Comparison of ENCODE assay signal across 9 mouse cellular contexts in genomic region chr14:57093029-57093428, GRCm38 (mm10). TPM values are rescaled to one million over a fixed set of nuclear protein-coding genes. Genes with fewer than 3 reads are reported as not detected.
DNase-seq lines count a peak whose midpoint lies in the region; ATAC-seq and TF ChIP-seq lines count a peak whose summit lies in the region.
"Had no signal": no experiment of that assay in that cellular context is flagged by ENCODE, and none has a peak within 500 bp of the region (broad histone marks: within the 10 kb centered on the region; RNA-seq: fewer than 3 reads in every experiment).

No protein-coding gene starts in this region.

- no peak overlapping the region for H3K4me3 ChIP-seq in gastrocnemius, adult 2 months
- H3K4me3 ChIP-seq in embryonic facial prominence, embryonic 11.5 days (ENCODE audit: low read depth, low read length): no peak overlapping the region
- no peak overlapping the region for H3K4me3 ChIP-seq in midbrain, embryonic 16.5 days (ENCODE audit: low read depth, low read length)

- intact Hi-C loops in gastrocnemius, adult 2 months (cut with DNase I): loop anchor here (5.0 kb wide), 1 partner anchor 269 kb away; no protein-coding TSS in a partner anchor

- H3K4me2 ChIP-seq in embryonic facial prominence, embryonic 11.5 days (ENCODE audit: low read depth, low read length): no peak overlapping the region
- H3K4me2 ChIP-seq in midbrain, embryonic 16.5 days (ENCODE audit: low read length): no peak overlapping the region

- 14% methylated on average over 6 of the region's 8 CpGs for WGBS in embryonic facial prominence, embryonic 11.5 days
- WGBS in midbrain, embryonic 16.5 days: 7% methylated on average over 8 of the region's 8 CpGs

- no peak overlapping the region for H3K9ac ChIP-seq in embryonic facial prominence, embryonic 11.5 days (replicated peaks; ENCODE audit: low read length)
- H3K9ac ChIP-seq in midbrain, embryonic 16.5 days (ENCODE audit: low read depth, low read length): no peak overlapping the region

- H3K27ac ChIP-seq in gastrocnemius, adult 2 months: no peak overlapping the region
- no peak overlapping the region for H3K27ac ChIP-seq in embryonic facial prominence, embryonic 11.5 days (replicated peaks; ENCODE audit: low read depth, low read length)
- H3K27ac ChIP-seq in midbrain, embryonic 16.5 days (ENCODE audit: low read length): no peak overlapping the region

- no peaks in the 10 kb centered on the region for H3K36me3 ChIP-seq in embryonic facial prominence, embryonic 11.5 days (replicated peaks; ENCODE audit: control insufficient read depth, insufficient read depth, low read depth, low read length)
- no peaks in the 10 kb centered on the region for H3K36me3 ChIP-seq in midbrain, embryonic 16.5 days (ENCODE audit: control insufficient read depth, insufficient read depth, low read length)

- H3K27me3 ChIP-seq in embryonic facial prominence, embryonic 11.5 days (ENCODE audit: control insufficient read depth, insufficient read depth, low read length): no peaks in the 10 kb centered on the region
- no peaks in the 10 kb centered on the region for H3K27me3 ChIP-seq in midbrain, embryonic 16.5 days (ENCODE audit: control insufficient read depth, insufficient read depth, low read depth, low read length)

- H3K4me1 ChIP-seq in embryonic facial prominence, embryonic 11.5 days (ENCODE audit: control insufficient read depth, insufficient read depth, low read length): no peaks in the 10 kb centered on the region
- H3K4me1 ChIP-seq in midbrain, embryonic 16.5 days (ENCODE audit: control insufficient read depth, insufficient read depth, low read length): no peaks in the 10 kb centered on the region

- no peaks in the 10 kb centered on the region for H3K9me3 ChIP-seq in embryonic facial prominence, embryonic 11.5 days (replicated peaks; ENCODE audit: control insufficient read depth, low read length)
- no peaks in the 10 kb centered on the region for H3K9me3 ChIP-seq in midbrain, embryonic 16.5 days (replicated peaks; ENCODE audit: control insufficient read depth, low read length, poor library complexity, severe bottlenecking)

- no peak for DNase-seq in gastrocnemius, adult 2 months
- DNase-seq in gastrocnemius, adult 8-10 months (ENCODE audit: low spot score in 2 of 2): no peak
- DNase-seq in A20 (ENCODE audit: low read depth, low spot score): peak; percentile 64
- peak; percentile 61 for DNase-seq in embryonic facial prominence, embryonic 11.5 days (ENCODE audit: low spot score)
- peak; percentile 58 for DNase-seq in layer of hippocampus, adult 9-11 months
- peak; percentile 47 for DNase-seq in naive thymus-derived CD4-positive, alpha-beta T cell, adult 2 months (ENCODE audit: low read depth)

- TF ChIP-seq CTCF in gastrocnemius, adult 2 months (IDR thresholded peaks at IDR 0.05): peak; percentile 63

- peak; percentile 65 for ATAC-seq in activated CD4-positive, CD25-positive, alpha-beta regulatory T cell, adult 4 months
- no peak for ATAC-seq in embryonic facial prominence, embryonic 11.5 days (replicated peaks; ENCODE audit: insufficient number of reproducible peaks, low FRiP score, low TSS enrichment, low read depth)
- no peak for ATAC-seq in midbrain, embryonic 16.5 days

RNA-seq across cellular contexts. Expression of gene Gjb2, which starts 11.5 kb away (rescaled TPM):
- total RNA-seq in gastrocnemius, adult 2 months (2021): under 1 TPM in 1 of 2 experiments, not detected in 1; 0.28 TPM
- under 1 TPM in 3 of 4 experiments, not detected in 1; 0.16 to 0.46 (median 0.24) TPM for total RNA-seq in gastrocnemius, adult 8-10 months (2022)
- polyA plus RNA-seq in activated CD4-positive, CD25-positive, alpha-beta regulatory T cell, adult 4 months (2017; shearing (Covaris generic)): 1 to 10 TPM; 2.4 to 5.9 TPM
- polyA plus RNA-seq in embryonic facial prominence, embryonic 11.5 days (2014; fragmentation: Nextera tagmentation; extraction: Ambion mirVana): 25.0 and 28.7 TPM in 2 replicates
- 10.4 and 11.0 TPM in 2 replicates for polyA plus RNA-seq in midbrain, embryonic 16.5 days (2015; fragmentation: Nextera tagmentation; extraction: Ambion mirVana)

RNA-seq across cellular contexts. Expression of gene Gm4491, which starts 22.7 kb away (rescaled TPM):
- not detected for total RNA-seq in gastrocnemius, adult 2 months (2021)
- not detected for total RNA-seq in gastrocnemius, adult 8-10 months (2022)
- polyA plus RNA-seq in activated CD4-positive, CD25-positive, alpha-beta regulatory T cell, adult 4 months (2017; shearing (Covaris generic)): not detected
- polyA plus RNA-seq in embryonic facial prominence, embryonic 11.5 days (2014; fragmentation: Nextera tagmentation; extraction: Ambion mirVana): not detected in 2 replicates
- not detected in 2 replicates for polyA plus RNA-seq in midbrain, embryonic 16.5 days (2015; fragmentation: Nextera tagmentation; extraction: Ambion mirVana)
- polyA plus RNA-seq: lung, embryonic 16.5 days had no signal

RNA-seq across cellular contexts. Expression of gene Gja3, which starts 35.1 kb away (rescaled TPM):
- total RNA-seq in gastrocnemius, adult 2 months (2021): under 1 TPM; 0.25 to 0.54 TPM
- under 1 TPM in 1 of 4 experiments, not detected in 3; 0.11 TPM for total RNA-seq in gastrocnemius, adult 8-10 months (2022)
- polyA plus RNA-seq in activated CD4-positive, CD25-positive, alpha-beta regulatory T cell, adult 4 months (2017; shearing (Covaris generic)): not detected
- 0.34 and 3.1 TPM in 2 replicates for polyA plus RNA-seq in embryonic facial prominence, embryonic 11.5 days (2014; fragmentation: Nextera tagmentation; extraction: Ambion mirVana)
- polyA plus RNA-seq in midbrain, embryonic 16.5 days (2015; fragmentation: Nextera tagmentation; extraction: Ambion mirVana): 0.21 and 0.61 TPM in 2 replicates

RNA-seq across cellular contexts. Expression of gene Gjb6, which starts 40.4 kb away (rescaled TPM):
- total RNA-seq in gastrocnemius, adult 2 months (2021): not detected
- total RNA-seq in gastrocnemius, adult 8-10 months (2022): not detected
- polyA plus RNA-seq in activated CD4-positive, CD25-positive, alpha-beta regulatory T cell, adult 4 months (2017; shearing (Covaris generic)): not detected
- 7.6 and 8.0 TPM in 2 replicates for polyA plus RNA-seq in embryonic facial prominence, embryonic 11.5 days (2014; fragmentation: Nextera tagmentation; extraction: Ambion mirVana)
- 15.3 and 16.0 TPM in 2 replicates for polyA plus RNA-seq in midbrain, embryonic 16.5 days (2015; fragmentation: Nextera tagmentation; extraction: Ambion mirVana)

Comparison
In these comparisons a context has a peak if more than half of its experiments do, and no peak if none do; other contexts are left out.
1. DNase-seq: peak in A20 (single experiment), embryonic facial prominence, embryonic 11.5 days (single experiment), layer of hippocampus, adult 9-11 months (single experiment) and naive thymus-derived CD4-positive, alpha-beta T cell, adult 2 months (single experiment); none in gastrocnemius, adult 2 months (single experiment) and gastrocnemius, adult 8-10 months (0 of 2).